Mouse (Mus musculus): ENCODE measurements around the gene Naa40. TPM values are rescaled to one million over a fixed set of nuclear protein-coding genes. Genes with fewer than 3 reads are reported as not detected.

The Naa40 gene
- polyA plus RNA-seq, 1 experiment from 2014 or later: 75.9 TPM

GRCm38 (mm10) chr19:7185059-7185458 is 55.9 kb downstream of the Naa40 start:
- WGBS: 22% methylated on average over 4 of the region's 4 CpGs
- Histone ChIP-seq H3K9me3 (replicated peaks) (no peaks in the 10 kb centered on the region), H3K4me2 (replicated peaks) (0 out of 2 replicates have a peak overlapping the region, but pooled peaks have one; percentile 26), H3K27me3 (peaks cover 68% of the 10 kb centered on the region), H3K36me3 (no peaks in the 10 kb centered on the region), H3K9ac (no peak overlapping the region; the same call in 1 of the 2 replicates), H3K4me1 (peaks cover 53% of the 10 kb centered on the region), H3K27ac (0 out of 2 replicates have a peak overlapping the region, but pooled peaks have one; percentile 52), H3K4me3 (no peak overlapping the region)
- ATAC-seq (ENCODE audit: low FRiP score): no peak

GRCm38 (mm10) chr19:7183419-7183818 is 57.6 kb downstream of the Naa40 start:
- no peak overlapping the region for H3K9ac ChIP-seq
- WGBS: 39% methylated on average over 11 of the region's 11 CpGs
- H3K4me2 ChIP-seq (replicated peaks): no peak overlapping the region
- no peak for ATAC-seq (ENCODE audit: low FRiP score)
- H3K27me3 ChIP-seq: peaks cover 66% of the 10 kb centered on the region
- H3K36me3 ChIP-seq: no peaks in the 10 kb centered on the region
- H3K9me3 ChIP-seq (replicated peaks): no peaks in the 10 kb centered on the region
- H3K4me3 ChIP-seq: no peak overlapping the region
- H3K4me1 ChIP-seq: peaks cover 58% of the 10 kb centered on the region
- no peak overlapping the region for H3K27ac ChIP-seq

- no peak overlapping the region for H3K4me3 ChIP-seq
- peak overlapping the region; percentile 27 for H3K4me2 ChIP-seq (replicated peaks)
- H3K9me3 ChIP-seq (replicated peaks): no peaks in the 10 kb centered on the region
- H3K4me1 ChIP-seq: peaks cover 61% of the 10 kb centered on the region
- whole genome bisulfite sequencing: 5% methylated on average over 22 of the region's 23 CpGs
- peaks cover 59% of the 10 kb centered on the region for H3K27me3 ChIP-seq
- peak; percentile 66 for ATAC-seq (ENCODE audit: low FRiP score)
- peak overlapping the region; percentile 30; the same call in 1 of the 2 replicates for H3K27ac ChIP-seq
- no peaks in the 10 kb centered on the region for H3K36me3 ChIP-seq
- 0 out of 2 replicates have a peak overlapping the region, but pooled peaks have one; percentile 33 for H3K9ac ChIP-seq
These were observed 58.6 kb downstream of the Naa40 start for GRCm38 (mm10) chr19:7182273-7182949.

- H3K4me3 ChIP-seq: no peak overlapping the region
- no peak overlapping the region for H3K27ac ChIP-seq
- H3K9ac ChIP-seq: no peak overlapping the region
- H3K36me3 ChIP-seq: no peaks in the 10 kb centered on the region
- peaks cover 56% of the 10 kb centered on the region for H3K27me3 ChIP-seq
- no peaks in the 10 kb centered on the region for H3K9me3 ChIP-seq (replicated peaks)
- H3K4me1 ChIP-seq: peaks cover 58% of the 10 kb centered on the region
- 58% methylated on average over 7 of the region's 7 CpGs for WGBS
- H3K4me2 ChIP-seq (replicated peaks): no peak overlapping the region
- no peak for ATAC-seq (ENCODE audit: low FRiP score)
These were observed 59.5 kb downstream of the Naa40 start for GRCm38 (mm10) chr19:7181496-7181895.

GRCm38 (mm10) chr19:7180756-7181405 is 60.1 kb downstream of the Naa40 start:
- ATAC-seq (ENCODE audit: low FRiP score): no peak
- H3K27me3 ChIP-seq: peaks cover 54% of the 10 kb centered on the region
- 81% methylated on average over 8 of the region's 8 CpGs for WGBS

GRCm38 (mm10) chr19:7178841-7179452 is 62.0 kb downstream of the Naa40 start:
- Histone ChIP-seq H3K27ac (no peak overlapping the region), H3K4me1 (peaks cover 51% of the 10 kb centered on the region), H3K9ac (no peak overlapping the region), H3K36me3 (no peaks in the 10 kb centered on the region), H3K9me3 (replicated peaks) (no peaks in the 10 kb centered on the region), H3K4me3 (no peak overlapping the region), H3K27me3 (peaks cover 37% of the 10 kb centered on the region), H3K4me2 (replicated peaks) (no peak overlapping the region)
- ATAC-seq (ENCODE audit: low FRiP score): no peak
- WGBS: 26% methylated on average over 3 of the region's 3 CpGs

More at GRCm38 (mm10) chr19:7180756-7181405, 60.1 kb downstream of the Naa40 start:
- Histone ChIP-seq H3K9ac (no peak overlapping the region), H3K4me2 (replicated peaks) (no peak overlapping the region), H3K9me3 (replicated peaks) (no peaks in the 10 kb centered on the region), H3K4me1 (peaks cover 58% of the 10 kb centered on the region), H3K36me3 (no peaks in the 10 kb centered on the region), H3K4me3 (no peak overlapping the region), H3K27ac (no peak overlapping the region)

GRCm38 (mm10) chr19:7177804-7178511 is 63.0 kb downstream of the Naa40 start:
- H3K4me2 ChIP-seq (replicated peaks): no peak overlapping the region
- H3K9ac ChIP-seq: no peak overlapping the region
- WGBS: 58% methylated on average over 13 of the region's 13 CpGs
- H3K4me1 ChIP-seq: peaks cover 45% of the 10 kb centered on the region
- H3K9me3 ChIP-seq (replicated peaks): no peaks in the 10 kb centered on the region
- no peak overlapping the region for H3K4me3 ChIP-seq
- ATAC-seq (ENCODE audit: low FRiP score): no peak
- H3K27me3 ChIP-seq: peaks cover 29% of the 10 kb centered on the region
- H3K36me3 ChIP-seq: no peaks in the 10 kb centered on the region
- no peak overlapping the region for H3K27ac ChIP-seq

GRCm38 (mm10) chr19:7176041-7176696 is 64.8 kb downstream of the Naa40 start:
- H3K4me3 ChIP-seq: no peak overlapping the region
- no peaks in the 10 kb centered on the region for H3K9me3 ChIP-seq (replicated peaks)
- no peaks in the 10 kb centered on the region for H3K36me3 ChIP-seq
- H3K4me1 ChIP-seq: peaks cover 45% of the 10 kb centered on the region
- peak; percentile 18; the same call in 1 of the 2 replicates for ATAC-seq (ENCODE audit: low FRiP score)
- 0 out of 2 replicates have a peak overlapping the region, but pooled peaks have one; percentile 1 for H3K27ac ChIP-seq
- 0 out of 2 replicates have a peak overlapping the region, but pooled peaks have one; percentile 10 for H3K9ac ChIP-seq
- H3K27me3 ChIP-seq: peaks cover 26% of the 10 kb centered on the region
- WGBS: 4% methylated on average over 11 of the region's 11 CpGs
- no peak overlapping the region for H3K4me2 ChIP-seq (replicated peaks)

Other genes starting within 250 kb of the Naa40 start
- gene Dnajc4, start 248.6 kb downstream of the Naa40 start, polyA plus RNA-seq (2016; fragmentation: Nextera tagmentation; extraction: Ambion mirVana): 20.5 and 24.0 TPM in 2 replicates
- gene Nudt22, start 245.1 kb downstream of the Naa40 start, polyA plus RNA-seq (2016; fragmentation: Nextera tagmentation; extraction: Ambion mirVana): 20.1 and 20.2 TPM in 2 replicates
- 8.7 and 12.6 TPM in 2 replicates for gene Trpt1, start 245.1 kb downstream of the Naa40 start, polyA plus RNA-seq (2016; fragmentation: Nextera tagmentation; extraction: Ambion mirVana)
- 6.3 and 6.5 TPM in 2 replicates for gene Fermt3, start 221.7 kb downstream of the Naa40 start, polyA plus RNA-seq (2016; fragmentation: Nextera tagmentation; extraction: Ambion mirVana)
- 267 and 269 TPM in 2 replicates for gene Stip1, start 201.2 kb downstream of the Naa40 start, polyA plus RNA-seq (2016; fragmentation: Nextera tagmentation; extraction: Ambion mirVana)
- gene Macrod1, start 184.4 kb downstream of the Naa40 start, polyA plus RNA-seq (2016; fragmentation: Nextera tagmentation; extraction: Ambion mirVana): 5.6 TPM in 2 replicates
- gene Flrt1, start 135.5 kb downstream of the Naa40 start, polyA plus RNA-seq (2016; fragmentation: Nextera tagmentation; extraction: Ambion mirVana): 5.5 and 6.6 TPM in 2 replicates
- 217 and 218 TPM in 2 replicates for gene Otub1, start 34.9 kb downstream of the Naa40 start, polyA plus RNA-seq (2016; fragmentation: Nextera tagmentation; extraction: Ambion mirVana)
- gene Cox8a, start 23.6 kb downstream of the Naa40 start, polyA plus RNA-seq (2016; fragmentation: Nextera tagmentation; extraction: Ambion mirVana): 715 and 817 TPM in 2 replicates
- 62.5 and 66.6 TPM in 2 replicates for gene Rcor2, start 26.1 kb upstream of the Naa40 start, polyA plus RNA-seq (2016; fragmentation: Nextera tagmentation; extraction: Ambion mirVana)
- gene Mark2, start 100.7 kb upstream of the Naa40 start, polyA plus RNA-seq (2016; fragmentation: Nextera tagmentation; extraction: Ambion mirVana): 62.1 and 64.2 TPM in 2 replicates
- 37.8 and 44.1 TPM in 2 replicates for gene Spindoc, start 141.8 kb upstream of the Naa40 start, polyA plus RNA-seq (2016; fragmentation: Nextera tagmentation; extraction: Ambion mirVana)
- gene 2700081O15Rik, start 176.4 kb upstream of the Naa40 start, polyA plus RNA-seq (2016; fragmentation: Nextera tagmentation; extraction: Ambion mirVana): 18.0 and 20.1 TPM in 2 replicates
- 380 and 385 TPM in 2 replicates for gene Rtn3, start 242.1 kb upstream of the Naa40 start, polyA plus RNA-seq (2016; fragmentation: Nextera tagmentation; extraction: Ambion mirVana)